Mouse (Mus musculus): Measurements from ENCODE around the gene Hoxa11. TPM values are rescaled to one million over a fixed set of nuclear protein-coding genes. Genes with fewer than 3 reads are reported as not detected.

Hoxa11 gene
- not detected in 2 replicates for polyA plus RNA-seq (2014; fragmentation: Nextera tagmentation; extraction: Ambion mirVana)

DNA sequence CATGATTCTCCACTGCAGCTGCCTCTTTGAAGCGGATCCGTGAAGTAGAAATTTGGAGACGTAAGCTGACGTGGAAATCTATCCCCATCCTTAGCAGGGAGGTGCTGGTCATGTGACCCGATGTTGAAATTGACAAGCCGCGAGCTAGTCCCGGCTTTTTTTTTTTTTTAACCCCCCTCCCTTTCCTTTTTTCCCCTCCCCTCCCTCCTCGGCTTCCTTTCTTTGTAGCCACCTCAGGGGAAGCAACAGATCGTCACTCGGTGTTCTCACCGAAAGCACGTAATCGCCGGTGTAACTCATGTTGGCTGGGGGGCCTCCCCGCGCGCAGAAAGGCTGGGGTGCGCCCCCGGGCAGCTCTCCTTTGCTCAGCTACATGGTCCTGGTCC is at the start of gene Hoxa11:
Hoxa11 (minus strand) TSS at position 54 of the 386 bp plus-strand sequence.
- ATAC-seq (ENCODE audit: low FRiP score): no peak
- no peak within 1 kb of the TSS for H3K4me2 ChIP-seq (replicated peaks)
- no peak within 1 kb of the TSS for H3K4me3 ChIP-seq (replicated peaks; ENCODE audit: low read length)
- WGBS: under 1% methylated on average over 20 of the region's 20 CpGs
- no peaks in the 10 kb centered on the region for H3K4me1 ChIP-seq (replicated peaks; ENCODE audit: control insufficient read depth, insufficient read depth, low read length)
- DNase-seq (ENCODE audit: low spot score): no peak
- H3K9ac ChIP-seq: no peak within 1 kb of the TSS
- H3K27ac ChIP-seq: no peak within 1 kb of the TSS
- H3K27me3 ChIP-seq (ENCODE audit: control insufficient read depth, insufficient read depth, low read length): peaks cover 100% of the 10 kb centered on the region
- H3K9me3 ChIP-seq (ENCODE audit: control insufficient read depth, low read length): no peaks in the 10 kb centered on the region
- no peaks in the 10 kb centered on the region for H3K36me3 ChIP-seq (replicated peaks; ENCODE audit: control insufficient read depth, insufficient read depth)

GRCm38 (mm10) chr6:52294616-52295015 is 49.0 kb upstream of the Hoxa11 start:
- DNase-seq (ENCODE audit: low spot score): no peak
- Histone ChIP-seq H3K9ac (no peak overlapping the region), H3K27ac (no peak overlapping the region), H3K36me3 (replicated peaks; ENCODE audit: control insufficient read depth, insufficient read depth) (no peaks in the 10 kb centered on the region), H3K4me3 (replicated peaks; ENCODE audit: low read length) (no peak overlapping the region), H3K9me3 (ENCODE audit: control insufficient read depth, low read length) (no peaks in the 10 kb centered on the region; the same call in 1 of the 2 replicates), H3K4me1 (replicated peaks; ENCODE audit: control insufficient read depth, insufficient read depth, low read length) (no peaks in the 10 kb centered on the region), H3K27me3 (ENCODE audit: control insufficient read depth, insufficient read depth, low read length) (peaks cover 84% of the 10 kb centered on the region), H3K4me2 (replicated peaks) (no peak overlapping the region)
- 73% methylated on average over 6 of the region's 6 CpGs for WGBS
- ATAC-seq (ENCODE audit: low FRiP score): no peak

GRCm38 (mm10) chr6:52292328-52292727 is 46.7 kb upstream of the Hoxa11 start:
- ATAC-seq (ENCODE audit: low FRiP score) (no peak), DNase-seq (ENCODE audit: low spot score) (no peak)
- Histone ChIP-seq H3K27ac (no peak overlapping the region), H3K4me1 (replicated peaks; ENCODE audit: control insufficient read depth, insufficient read depth, low read length) (no peaks in the 10 kb centered on the region), H3K36me3 (replicated peaks; ENCODE audit: control insufficient read depth, insufficient read depth) (no peaks in the 10 kb centered on the region), H3K9ac (no peak overlapping the region), H3K9me3 (ENCODE audit: control insufficient read depth, low read length) (no peaks in the 10 kb centered on the region; the same call in 1 of the 2 replicates), H3K27me3 (ENCODE audit: control insufficient read depth, insufficient read depth, low read length) (peaks cover 92% of the 10 kb centered on the region), H3K4me2 (replicated peaks) (no peak overlapping the region), H3K4me3 (replicated peaks; ENCODE audit: low read length) (no peak overlapping the region)
- 56% methylated on average over 7 of the region's 7 CpGs for WGBS

- ATAC-seq (ENCODE audit: low FRiP score) (no peak), DNase-seq (ENCODE audit: low spot score) (no peak)
- Histone ChIP-seq H3K4me2 (replicated peaks) (peak overlapping the region; percentile 23), H3K9ac (no peak overlapping the region), H3K9me3 (ENCODE audit: control insufficient read depth, low read length) (no peaks in the 10 kb centered on the region; the same call in 1 of the 2 replicates), H3K4me3 (replicated peaks; ENCODE audit: low read length) (no peak overlapping the region), H3K36me3 (replicated peaks; ENCODE audit: control insufficient read depth, insufficient read depth) (no peaks in the 10 kb centered on the region), H3K27ac (no peak overlapping the region), H3K4me1 (replicated peaks; ENCODE audit: control insufficient read depth, insufficient read depth, low read length) (no peaks in the 10 kb centered on the region), H3K27me3 (ENCODE audit: control insufficient read depth, insufficient read depth, low read length) (peaks cover 94% of the 10 kb centered on the region)
- WGBS: 2% methylated on average over 45 of the region's 45 CpGs
Measured at GRCm38 (mm10) chr6:52291021-52291860, 45.6 kb upstream of the Hoxa11 start.

GRCm38 (mm10) chr6:52290186-52290585 is 44.6 kb upstream of the Hoxa11 start:
- H3K27me3 ChIP-seq (ENCODE audit: control insufficient read depth, insufficient read depth, low read length): peaks cover 91% of the 10 kb centered on the region
- no peak overlapping the region for H3K9ac ChIP-seq
- no peak overlapping the region for H3K27ac ChIP-seq

DNA sequence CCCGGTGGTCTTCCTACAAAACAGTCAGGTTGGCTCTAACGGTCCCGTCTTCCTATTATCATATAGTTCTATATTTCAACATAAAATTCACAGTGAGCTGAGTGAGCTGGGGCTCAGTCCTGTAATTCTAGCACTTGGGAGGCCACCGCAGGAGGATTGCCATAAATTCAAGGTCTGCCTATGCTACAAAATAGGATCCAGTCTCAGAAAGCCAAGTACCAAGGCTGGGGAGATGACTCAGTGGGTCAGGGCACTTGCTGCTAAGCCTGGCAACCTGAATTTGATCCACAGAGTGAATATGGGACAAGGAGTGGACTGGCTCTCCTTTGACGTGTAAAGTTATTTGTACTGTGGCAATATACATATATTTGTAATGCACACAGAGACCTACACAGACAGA is 38.3 kb upstream of the Hoxa11 start:
- no peaks in the 10 kb centered on the region for H3K4me1 ChIP-seq (replicated peaks; ENCODE audit: control insufficient read depth, insufficient read depth, low read length)
- no peak overlapping the region for H3K9ac ChIP-seq
- H3K9me3 ChIP-seq (ENCODE audit: control insufficient read depth, low read length): no peaks in the 10 kb centered on the region
- no peak overlapping the region for H3K4me2 ChIP-seq (replicated peaks)
- ATAC-seq (ENCODE audit: low FRiP score) (no peak), DNase-seq (ENCODE audit: low spot score) (no peak)
- peaks cover 86% of the 10 kb centered on the region for H3K27me3 ChIP-seq (ENCODE audit: control insufficient read depth, insufficient read depth, low read length)
- no peak overlapping the region for H3K4me3 ChIP-seq (replicated peaks; ENCODE audit: low read length)
- WGBS: 85% methylated on average over 5 of the region's 5 CpGs
- H3K27ac ChIP-seq: no peak overlapping the region
- H3K36me3 ChIP-seq (replicated peaks; ENCODE audit: control insufficient read depth, insufficient read depth): no peaks in the 10 kb centered on the region

More at GRCm38 (mm10) chr6:52290186-52290585, 44.6 kb upstream of the Hoxa11 start:
- no peaks in the 10 kb centered on the region for H3K4me1 ChIP-seq (replicated peaks; ENCODE audit: control insufficient read depth, insufficient read depth, low read length)
- ATAC-seq (ENCODE audit: low FRiP score) (no peak), DNase-seq (ENCODE audit: low spot score) (no peak)
- no peaks in the 10 kb centered on the region for H3K36me3 ChIP-seq (replicated peaks; ENCODE audit: control insufficient read depth, insufficient read depth)
- H3K4me3 ChIP-seq (replicated peaks; ENCODE audit: low read length): no peak overlapping the region
- H3K9me3 ChIP-seq (ENCODE audit: control insufficient read depth, low read length): no peaks in the 10 kb centered on the region; the same call in 1 of the 2 replicates
- WGBS: 22% methylated on average over 12 of the region's 12 CpGs
- no peak overlapping the region for H3K4me2 ChIP-seq (replicated peaks)

DNA sequence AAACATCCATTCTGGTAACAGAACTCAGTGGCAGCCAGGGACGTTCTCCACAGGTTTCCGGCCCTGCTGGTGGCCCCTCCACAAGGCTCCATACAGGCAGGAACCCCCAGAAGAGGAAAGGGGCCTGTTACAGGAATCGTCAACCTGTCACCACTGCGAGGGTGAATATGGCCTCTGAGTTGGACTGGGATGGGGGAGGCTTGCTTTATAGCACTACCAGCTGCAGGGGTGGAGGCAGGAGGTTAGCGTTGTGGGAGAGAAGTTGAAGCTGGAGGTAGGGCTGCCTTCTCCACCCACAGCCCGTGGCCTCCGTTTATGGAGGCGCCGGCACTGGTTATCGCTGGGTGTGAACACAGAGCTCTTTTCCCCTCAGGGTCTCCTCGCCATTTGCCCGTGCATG is 35.5 kb upstream of the Hoxa11 start:
- H3K4me3 ChIP-seq (replicated peaks; ENCODE audit: low read length): no peak overlapping the region
- WGBS: 73% methylated on average over 12 of the region's 12 CpGs
- H3K4me1 ChIP-seq (replicated peaks; ENCODE audit: control insufficient read depth, insufficient read depth, low read length): no peaks in the 10 kb centered on the region
- H3K27me3 ChIP-seq (ENCODE audit: control insufficient read depth, insufficient read depth, low read length): peaks cover 86% of the 10 kb centered on the region
- H3K36me3 ChIP-seq (replicated peaks; ENCODE audit: control insufficient read depth, insufficient read depth): no peaks in the 10 kb centered on the region
- no peak overlapping the region for H3K27ac ChIP-seq
- no peak overlapping the region for H3K9ac ChIP-seq
- H3K9me3 ChIP-seq (ENCODE audit: control insufficient read depth, low read length): no peaks in the 10 kb centered on the region
- H3K4me2 ChIP-seq (replicated peaks): no peak overlapping the region
- no peak for DNase-seq (ENCODE audit: low spot score)
- no peak for ATAC-seq (ENCODE audit: low FRiP score)

- no peak overlapping the region for H3K4me3 ChIP-seq (replicated peaks; ENCODE audit: low read length)
- H3K4me2 ChIP-seq (replicated peaks): no peak overlapping the region
- no peaks in the 10 kb centered on the region for H3K4me1 ChIP-seq (replicated peaks; ENCODE audit: control insufficient read depth, insufficient read depth, low read length)
- DNase-seq (ENCODE audit: low spot score) (no peak), ATAC-seq (ENCODE audit: low FRiP score) (no peak)
- no peaks in the 10 kb centered on the region for H3K9me3 ChIP-seq (ENCODE audit: control insufficient read depth, low read length)
- H3K9ac ChIP-seq: no peak overlapping the region
- WGBS: 8% methylated on average over 5 of the region's 5 CpGs
- peaks cover 95% of the 10 kb centered on the region for H3K27me3 ChIP-seq (ENCODE audit: control insufficient read depth, insufficient read depth, low read length)
- H3K27ac ChIP-seq: no peak overlapping the region
- no peaks in the 10 kb centered on the region for H3K36me3 ChIP-seq (replicated peaks; ENCODE audit: control insufficient read depth, insufficient read depth)
Measured at GRCm38 (mm10) chr6:52276920-52277319, 31.3 kb upstream of the Hoxa11 start.

DNA sequence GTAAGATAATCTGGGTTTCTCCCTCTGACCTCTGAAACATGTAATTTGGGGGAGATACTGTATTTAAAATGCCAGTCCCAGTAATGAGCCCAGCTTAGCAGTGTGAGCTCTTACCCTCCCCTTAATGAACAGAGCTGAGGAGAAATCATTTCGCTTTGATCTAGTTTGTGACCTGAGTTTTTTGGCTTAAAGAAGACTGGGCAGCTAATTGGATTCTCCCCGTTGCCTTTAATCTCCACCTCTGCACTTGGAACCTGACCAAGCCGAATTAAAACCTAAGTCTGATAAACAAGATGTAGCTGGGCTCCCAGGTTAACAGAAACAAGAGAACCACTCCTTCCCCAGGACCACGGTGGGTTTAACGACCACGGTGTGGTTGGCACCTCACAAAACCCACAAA is 30.8 kb upstream of the Hoxa11 start:
- Histone ChIP-seq H3K4me2 (replicated peaks) (no peak overlapping the region), H3K4me1 (replicated peaks; ENCODE audit: control insufficient read depth, insufficient read depth, low read length) (no peaks in the 10 kb centered on the region), H3K9ac (no peak overlapping the region), H3K27me3 (ENCODE audit: control insufficient read depth, insufficient read depth, low read length) (peaks cover 96% of the 10 kb centered on the region), H3K4me3 (replicated peaks; ENCODE audit: low read length) (no peak overlapping the region), H3K36me3 (replicated peaks; ENCODE audit: control insufficient read depth, insufficient read depth) (no peaks in the 10 kb centered on the region), H3K9me3 (ENCODE audit: control insufficient read depth, low read length) (no peaks in the 10 kb centered on the region), H3K27ac (no peak overlapping the region)
- no peak for ATAC-seq (ENCODE audit: low FRiP score)
- 4% methylated on average over 6 of the region's 6 CpGs for WGBS
- DNase-seq (ENCODE audit: low spot score): no peak

All from hindbrain, embryonic 14.5 days (tissue).